Mouse (Mus musculus): ENCODE data around the gene Csgalnact2.

Csgalnact2 gene

GRCm38 (mm10) chr6:118076748-118077147, 62.2 kb downstream of the Csgalnact2 start:
- in situ Hi-C loops (cut with MboI, MseI), result no loop called here

- in situ Hi-C loops (cut with MboI, MseI), result no loop called here
These were observed 62.7 kb downstream of the Csgalnact2 start for GRCm38 (mm10) chr6:118076256-118076655.

GRCm38 (mm10) chr6:118074151-118074550, 64.8 kb downstream of the Csgalnact2 start:
- in situ Hi-C loops (cut with MboI, MseI), result no loop called here

- in situ Hi-C loops (cut with MboI, MseI), result no loop called here
These were observed 66.8 kb downstream of the Csgalnact2 start for GRCm38 (mm10) chr6:118072176-118072575.

GRCm38 (mm10) chr6:118071416-118071815, 67.5 kb downstream of the Csgalnact2 start:
- in situ Hi-C loops (cut with MboI, MseI), result no loop called here

GRCm38 (mm10) chr6:118071013-118071350, 68.0 kb downstream of the Csgalnact2 start:
- in situ Hi-C loops (cut with MboI, MseI), result no loop called here

- in situ Hi-C loops (cut with MboI, MseI), result no loop called here
These were observed 68.5 kb downstream of the Csgalnact2 start for GRCm38 (mm10) chr6:118070321-118071012.

- in situ Hi-C loops (cut with MboI, MseI), result no loop called here
These were observed 71.2 kb downstream of the Csgalnact2 start for GRCm38 (mm10) chr6:118067720-118068119.

GRCm38 (mm10) chr6:118066199-118067081, 72.5 kb downstream of the Csgalnact2 start:
- in situ Hi-C loops (cut with MboI, MseI), result no loop called here

- in situ Hi-C loops (cut with MboI, MseI), result no loop called here
These were observed 73.1 kb downstream of the Csgalnact2 start for GRCm38 (mm10) chr6:118065837-118066198.

GRCm38 (mm10) chr6:118064968-118065530, 73.9 kb downstream of the Csgalnact2 start:
- in situ Hi-C loops (cut with MboI, MseI), result no loop called here

- in situ Hi-C loops (cut with MboI, MseI), result no loop called here
These were observed 75.7 kb downstream of the Csgalnact2 start for GRCm38 (mm10) chr6:118063266-118063665.

GRCm38 (mm10) chr6:118061266-118061665, 77.7 kb downstream of the Csgalnact2 start:
- in situ Hi-C loops (cut with MboI, MseI), result no loop called here
